Mouse (Mus musculus): ENCODE data around the gene Spindoc. TPM values are rescaled to one million over a fixed set of nuclear protein-coding genes. Genes with fewer than 3 reads are reported as not detected.
A peak's percentile ranks its signal among the peaks of the same experiment; 100 is the strongest.

Gene Spindoc
- total and polyA plus RNA-seq, 2 experiments from 2014 or later = 19.0 to 37.1 TPM

GRCm38 (mm10) chr19:7307995-7308770 is 74.6 kb downstream of the Spindoc start:
- Histone ChIP-seq H3K4me1 (ENCODE audit: insufficient read depth, low read length) (peaks cover 43% of the 10 kb centered on the region), H3K27me3 (ENCODE audit: insufficient read depth, low read length) (no peaks in the 10 kb centered on the region), H3K36me3 (ENCODE audit: insufficient read depth, low read length) (no peaks in the 10 kb centered on the region), H3K4me3 (ENCODE audit: low read length) (no peak overlapping the region), H3K27ac (peak overlapping the region; percentile 56), H3K9me3 (ENCODE audit: low read length) (no peaks in the 10 kb centered on the region), H3K4me2 (ENCODE audit: low read depth, low read length) (no peak overlapping the region), H3K9ac (replicated peaks; ENCODE audit: low read length) (no peak overlapping the region)
- WGBS = 42% methylated on average over 8 of the region's 8 CpGs
- ATAC-seq = peak; percentile 50
- peak; percentile 32 for DNase-seq (ENCODE audit: low spot score)
- TF ChIP-seq CTCF (IDR thresholded peaks at IDR 0.05; ENCODE audit: low read depth) = no peak

DNA sequence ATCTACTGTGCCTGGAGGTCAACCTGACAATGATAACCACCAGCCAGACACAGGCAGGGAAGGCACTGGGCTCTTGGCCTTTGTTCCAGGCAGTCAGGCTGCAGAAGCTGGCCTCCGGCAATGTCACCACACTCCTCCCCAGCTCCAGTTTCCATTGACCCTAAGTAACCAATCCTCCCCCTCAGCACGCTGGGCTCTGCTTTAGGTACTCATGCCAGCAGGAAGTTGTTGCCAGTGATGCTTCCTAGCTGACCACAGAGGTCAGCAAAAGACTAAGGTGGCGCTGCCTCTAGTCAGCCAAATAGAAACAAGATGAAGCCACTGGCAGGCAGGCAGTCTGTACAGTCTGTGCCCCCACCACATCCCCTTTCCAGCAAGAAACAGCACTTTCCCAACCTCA is 75.8 kb downstream of the Spindoc start:
- Histone ChIP-seq H3K9me3 (ENCODE audit: low read length) (no peaks in the 10 kb centered on the region), H3K4me2 (ENCODE audit: low read depth, low read length) (no peak overlapping the region), H3K4me3 (ENCODE audit: low read length) (no peak overlapping the region), H3K27me3 (ENCODE audit: insufficient read depth, low read length) (no peaks in the 10 kb centered on the region), H3K9ac (replicated peaks; ENCODE audit: low read length) (no peak overlapping the region), H3K27ac (no peak overlapping the region), H3K36me3 (ENCODE audit: insufficient read depth, low read length) (no peaks in the 10 kb centered on the region), H3K4me1 (ENCODE audit: insufficient read depth, low read length) (peaks cover 40% of the 10 kb centered on the region)
- no peak for TF ChIP-seq CTCF (IDR thresholded peaks at IDR 0.05; ENCODE audit: low read depth)
- ATAC-seq (no peak), DNase-seq (ENCODE audit: low spot score) (no peak)
- 64% methylated on average over 3 of the region's 3 CpGs for WGBS

DNA sequence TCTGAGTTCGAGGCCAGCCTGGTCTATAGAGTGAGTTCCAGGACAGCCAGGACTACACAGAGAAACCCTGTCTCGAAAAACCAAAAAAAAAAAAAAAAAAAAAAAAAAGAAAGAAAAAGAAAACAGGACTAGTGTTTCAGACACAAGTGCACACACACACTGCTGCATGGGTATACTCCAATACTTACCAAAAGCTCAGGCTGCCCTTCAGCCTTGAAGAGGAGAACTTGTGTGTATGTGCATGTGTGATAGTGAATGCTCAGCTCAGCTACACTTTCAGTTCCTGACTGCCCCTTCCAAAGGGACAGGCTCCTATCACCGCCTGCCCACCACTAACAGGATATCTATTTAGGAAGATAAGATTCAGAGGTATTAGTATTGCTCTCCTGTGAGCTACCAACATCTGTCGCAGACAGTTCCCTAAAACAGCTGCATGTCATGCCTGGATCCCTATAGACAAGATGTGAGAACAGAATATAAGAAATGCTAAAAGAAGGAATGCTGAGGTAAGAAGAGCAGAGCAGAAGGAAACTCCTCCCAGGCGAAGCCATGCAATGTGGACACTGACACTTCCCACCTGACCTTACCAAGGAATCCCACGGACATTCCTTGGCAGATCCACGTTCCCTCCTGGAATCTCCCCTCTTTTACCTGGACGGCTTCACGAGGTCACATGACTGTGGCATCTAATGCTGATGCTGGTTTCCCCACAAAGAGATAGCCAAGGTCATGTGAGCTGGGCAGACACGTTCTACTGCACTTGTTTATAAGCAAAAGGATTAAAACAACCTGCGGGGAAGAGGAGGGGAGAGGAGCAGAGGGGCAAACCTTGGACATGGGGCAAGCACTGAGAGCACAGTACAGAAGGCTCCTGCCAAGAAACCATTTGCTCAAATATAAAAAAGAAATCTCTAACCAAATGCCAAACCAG is 77.1 kb downstream of the Spindoc start:
- Histone ChIP-seq H3K4me1 (ENCODE audit: insufficient read depth, low read length) (peaks cover 27% of the 10 kb centered on the region), H3K4me3 (ENCODE audit: low read length) (no peak overlapping the region)
- 83% methylated on average over 10 of the region's 11 CpGs for WGBS

DNA sequence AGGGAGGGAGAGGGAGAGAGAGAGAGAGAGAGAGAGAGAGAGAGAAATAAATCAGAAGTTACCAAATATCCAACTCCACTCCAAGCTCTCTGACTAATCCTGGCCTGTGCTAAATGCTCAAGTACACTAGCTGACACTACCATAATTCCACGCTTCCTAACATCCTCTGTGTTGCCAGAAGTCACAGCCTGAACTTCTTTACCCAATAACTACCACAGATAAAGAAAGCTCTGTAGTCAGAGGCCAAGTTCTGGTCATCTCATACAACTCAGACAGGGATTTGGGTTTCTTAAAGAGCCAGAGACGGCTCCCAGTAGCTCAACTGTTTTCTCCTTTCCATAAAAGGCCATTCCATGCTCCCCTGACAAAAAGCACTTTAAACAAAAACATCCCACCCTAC is 78.0 kb downstream of the Spindoc start:
- Histone ChIP-seq H3K36me3 (ENCODE audit: insufficient read depth, low read length) (no peaks in the 10 kb centered on the region), H3K4me2 (ENCODE audit: low read depth, low read length) (no peak overlapping the region), H3K27me3 (ENCODE audit: insufficient read depth, low read length) (no peaks in the 10 kb centered on the region), H3K4me3 (ENCODE audit: low read length) (no peak overlapping the region), H3K9ac (replicated peaks; ENCODE audit: low read length) (no peak overlapping the region), H3K27ac (no peak overlapping the region), H3K9me3 (ENCODE audit: low read length) (no peaks in the 10 kb centered on the region), H3K4me1 (ENCODE audit: insufficient read depth, low read length) (peaks cover 18% of the 10 kb centered on the region)
- DNase-seq (ENCODE audit: low spot score) = no peak
- no peak for TF ChIP-seq CTCF (IDR thresholded peaks at IDR 0.05; ENCODE audit: low read depth)
- no peak for ATAC-seq
- 56% methylated on average over 2 of the region's 2 CpGs for WGBS

More for the DNA sequence above, 77.1 kb downstream of the Spindoc start:
- Histone ChIP-seq H3K4me2 (ENCODE audit: low read depth, low read length) (no peak overlapping the region), H3K9ac (replicated peaks; ENCODE audit: low read length) (no peak overlapping the region), H3K9me3 (ENCODE audit: low read length) (no peaks in the 10 kb centered on the region), H3K36me3 (ENCODE audit: insufficient read depth, low read length) (no peaks in the 10 kb centered on the region), H3K27ac (no peak overlapping the region), H3K27me3 (ENCODE audit: insufficient read depth, low read length) (no peaks in the 10 kb centered on the region)
- TF ChIP-seq CTCF (IDR thresholded peaks at IDR 0.05; ENCODE audit: low read depth) = no peak
- DNase-seq (ENCODE audit: low spot score) (no peak), ATAC-seq (no peak)

Small RNA genes within 50 kb of the gene (microRNA-seq; reads per million reads assigned to microRNA genes)
- 1.1 to 3.3 reads per million in 2 experiments for gene Mir6991

Other genes starting within 250 kb of the Spindoc start
- 216 and 233 TPM in 2 replicates for gene Otub1, start 176.7 kb downstream of the Spindoc start, total RNA-seq (2014; rRNA removed)
- gene Otub1, start 176.7 kb downstream of the Spindoc start, polyA plus RNA-seq (2015; fragmentation: Nextera tagmentation; extraction: Ambion mirVana) = 248 and 253 TPM in 2 replicates
- gene Cox8a, start 165.4 kb downstream of the Spindoc start, total RNA-seq (2014; rRNA removed) = 1,715 and 1,845 TPM in 2 replicates
- 2,044 and 2,080 TPM in 2 replicates for gene Cox8a, start 165.4 kb downstream of the Spindoc start, polyA plus RNA-seq (2015; fragmentation: Nextera tagmentation; extraction: Ambion mirVana)
- gene Naa40, start 141.8 kb downstream of the Spindoc start, total RNA-seq (2014; rRNA removed) = 56.5 and 59.7 TPM in 2 replicates
- 42.7 and 42.8 TPM in 2 replicates for gene Naa40, start 141.8 kb downstream of the Spindoc start, polyA plus RNA-seq (2015; fragmentation: Nextera tagmentation; extraction: Ambion mirVana)
- gene Rcor2, start 115.7 kb downstream of the Spindoc start, total RNA-seq (2014; rRNA removed) = 73.2 and 91.7 TPM in 2 replicates
- 14.8 and 16.6 TPM in 2 replicates for gene Rcor2, start 115.7 kb downstream of the Spindoc start, polyA plus RNA-seq (2015; fragmentation: Nextera tagmentation; extraction: Ambion mirVana)
- gene Mark2, start 41.1 kb downstream of the Spindoc start, total RNA-seq (2014; rRNA removed) = 39.9 and 47.8 TPM in 2 replicates
- gene Mark2, start 41.1 kb downstream of the Spindoc start, polyA plus RNA-seq (2015; fragmentation: Nextera tagmentation; extraction: Ambion mirVana) = 31.4 and 36.2 TPM in 2 replicates
- gene 2700081O15Rik, start 34.6 kb upstream of the Spindoc start, total RNA-seq (2014; rRNA removed) = 114 and 129 TPM in 2 replicates
- gene 2700081O15Rik, start 34.6 kb upstream of the Spindoc start, polyA plus RNA-seq (2015; fragmentation: Nextera tagmentation; extraction: Ambion mirVana) = 9.3 TPM in 2 replicates
- 366 and 402 TPM in 2 replicates for gene Rtn3, start 100.3 kb upstream of the Spindoc start, total RNA-seq (2014; rRNA removed)
- 672 and 704 TPM in 2 replicates for gene Rtn3, start 100.3 kb upstream of the Spindoc start, polyA plus RNA-seq (2015; fragmentation: Nextera tagmentation; extraction: Ambion mirVana)
- 7.2 and 11.1 TPM in 2 replicates for gene Atl3, start 111.0 kb upstream of the Spindoc start, total RNA-seq (2014; rRNA removed)
- 5.4 and 6.0 TPM in 2 replicates for gene Atl3, start 111.0 kb upstream of the Spindoc start, polyA plus RNA-seq (2015; fragmentation: Nextera tagmentation; extraction: Ambion mirVana)
- 5.6 and 9.1 TPM in 2 replicates for gene Pla2g16, start 174.5 kb upstream of the Spindoc start, total RNA-seq (2014; rRNA removed)
- 12.3 and 12.7 TPM in 2 replicates for gene Pla2g16, start 174.5 kb upstream of the Spindoc start, polyA plus RNA-seq (2015; fragmentation: Nextera tagmentation; extraction: Ambion mirVana)
- gene Lgals12, start 224.2 kb upstream of the Spindoc start, total RNA-seq (2014; rRNA removed) = 0.11 and 0.16 TPM in 2 replicates
- 0.14 and 0.18 TPM in 2 replicates for gene Lgals12, start 224.2 kb upstream of the Spindoc start, polyA plus RNA-seq (2015; fragmentation: Nextera tagmentation; extraction: Ambion mirVana)
- gene Hrasls5, start 229.5 kb upstream of the Spindoc start, total RNA-seq (2014; rRNA removed) = not detected in 2 replicates
- 0.18 TPM in 2 replicates for gene Hrasls5, start 229.5 kb upstream of the Spindoc start, polyA plus RNA-seq (2015; fragmentation: Nextera tagmentation; extraction: Ambion mirVana)